43 mouse cellular contexts compared by ENCODE assay signal in genomic region chr11:89071522-89071921, GRCm38 (mm10). TPM values are rescaled to one million over a fixed set of nuclear protein-coding genes. Genes with fewer than 3 reads are reported as not detected.
"Had no signal": no experiment of that assay in that cellular context is flagged by ENCODE, and none has a peak within 500 bp of the region (broad histone marks: within the 10 kb centered on the region; RNA-seq: fewer than 3 reads in every experiment).

No protein-coding gene starts in this region.

- H3K9ac ChIP-seq: limb, embryonic 12.5 days; limb, embryonic 13.5 days; limb, embryonic 15.5 days; liver, embryonic 12.5 days; liver, embryonic 13.5 days; liver, embryonic 14.5 days; liver, embryonic 15.5 days; liver, postnatal 0 days; lung, embryonic 14.5 days; lung, embryonic 15.5 days; midbrain, embryonic 12.5 days; midbrain, embryonic 13.5 days; midbrain, embryonic 15.5 days had no signal

- H3K27me3 ChIP-seq: limb, embryonic 13.5 days; limb, embryonic 15.5 days; liver, embryonic 13.5 days; liver, embryonic 15.5 days; lung, embryonic 15.5 days; midbrain, embryonic 12.5 days; midbrain, embryonic 13.5 days; midbrain, embryonic 15.5 days had no signal

- H3K4me2 ChIP-seq: limb, embryonic 12.5 days; limb, embryonic 13.5 days; limb, embryonic 15.5 days; liver, embryonic 11.5 days; liver, embryonic 12.5 days; liver, embryonic 13.5 days; liver, embryonic 15.5 days; lung, embryonic 14.5 days; lung, embryonic 15.5 days; midbrain, embryonic 12.5 days; midbrain, embryonic 13.5 days; midbrain, embryonic 15.5 days had no signal

- H3K36me3 ChIP-seq: limb, embryonic 10.5 days; limb, embryonic 12.5 days; limb, embryonic 13.5 days; limb, embryonic 15.5 days; liver, embryonic 12.5 days; liver, embryonic 13.5 days; liver, embryonic 15.5 days; lung, embryonic 15.5 days; midbrain, embryonic 10.5 days; midbrain, embryonic 12.5 days; midbrain, embryonic 13.5 days; midbrain, embryonic 15.5 days had no signal

- DNase-seq: left cerebral cortex, postnatal 4 days; liver; liver, embryonic 13.5 days; liver, postnatal 0 days; lung, adult 18-20 months; lung, adult 2 months; lung, embryonic 14.5 days; lung, postnatal 10 days; lung, postnatal 14 days; lung, postnatal 36 days; lung, postnatal 4 days; midbrain, embryonic 14.5 days had no signal

- H3K27ac ChIP-seq: left cerebral cortex, adult 2 months; limb, embryonic 10.5 days; limb, embryonic 12.5 days; limb, embryonic 13.5 days; limb, embryonic 15.5 days; liver, embryonic 12.5 days; liver, embryonic 13.5 days; liver, embryonic 14.5 days; liver, embryonic 15.5 days; lung, embryonic 15.5 days; macrophage; midbrain, embryonic 10.5 days; midbrain, embryonic 12.5 days; midbrain, embryonic 13.5 days; midbrain, embryonic 15.5 days had no signal

- H3K4me1 ChIP-seq: limb, embryonic 15.5 days; liver, embryonic 12.5 days; liver, embryonic 13.5 days; liver, embryonic 15.5 days; lung, embryonic 15.5 days; midbrain, embryonic 15.5 days had no signal

- H3K9me3 ChIP-seq: limb, embryonic 10.5 days; limb, embryonic 12.5 days; limb, embryonic 13.5 days; limb, embryonic 15.5 days; liver, embryonic 12.5 days; liver, embryonic 13.5 days; liver, embryonic 15.5 days; lung, embryonic 15.5 days; megakaryocyte, embryonic 14.5 days; midbrain, embryonic 10.5 days; midbrain, embryonic 12.5 days; midbrain, embryonic 13.5 days; midbrain, embryonic 15.5 days had no signal

- H3K4me3 ChIP-seq: left cerebral cortex, adult 2 months; limb, embryonic 10.5 days; limb, embryonic 12.5 days; limb, embryonic 13.5 days; limb, embryonic 15.5 days; liver, embryonic 12.5 days; liver, embryonic 13.5 days; liver, embryonic 15.5 days; lung, embryonic 15.5 days; megakaryocyte, embryonic 14.5 days; midbrain, embryonic 10.5 days; midbrain, embryonic 12.5 days; midbrain, embryonic 13.5 days; midbrain, embryonic 15.5 days; myocyte had no signal

- ATAC-seq: liver, embryonic 12.5 days; liver, postnatal 0 days; lung, postnatal 0 days; midbrain, embryonic 13.5 days; midbrain, embryonic 15.5 days; midbrain, embryonic 16.5 days had no signal

RNA-seq across cellular contexts. Expression of gene Gm525, which starts 2.1 kb away (rescaled TPM):
- total RNA-seq: left cerebral cortex, adult 18-20 months; left cerebral cortex, adult 8-10 months; left cerebral cortex, postnatal 10 days; left cerebral cortex, postnatal 14 days; left cerebral cortex, postnatal 25 days; left cerebral cortex, postnatal 36 days; left cerebral cortex, postnatal 4 days; liver, adult 2 months; megakaryocyte progenitor cell, adult 5-6 weeks; megakaryocyte, adult 5-6 weeks; megakaryocyte-erythroid progenitor cell, adult 5-6 weeks; monocyte, adult 5-6 weeks had no signal
- polyA plus RNA-seq: limb, embryonic 10.5 days; limb, embryonic 11.5 days; liver, adult 2 months; liver, embryonic 11.5 days; liver, embryonic 12.5 days; liver, embryonic 13.5 days; liver, embryonic 14.5 days; liver, embryonic 15.5 days; lung, embryonic 14.5 days; macrophage; midbrain, embryonic 10.5 days; midbrain, embryonic 12.5 days; midbrain, embryonic 13.5 days; midbrain, embryonic 14.5 days; midbrain, embryonic 15.5 days; midbrain, embryonic 16.5 days; myocyte had no signal
